Mouse (Mus musculus) midbrain, embryonic 10.5 days (tissue): ENCODE data around the gene Gm37240. TPM values are rescaled to one million over a fixed set of nuclear protein-coding genes. Genes with fewer than 3 reads are reported as not detected.

ENCODE experiments used
- DNase-seq: peaks from one replicate; pipeline ENCODE4 v3.0.0-alpha.2; 2017; ENCODE audit warnings: low spot score
- H3K27ac ChIP-seq: fragments of 300-500 bp; sonication (generic); replicated peaks from 2 replicates; pipeline ENCODE4 v1.5.1; 2016; ENCODE audit warnings: mild to moderate bottlenecking
- H3K27me3 ChIP-seq: fragments of 300-500 bp; sonication (generic); 2 replicates; pipeline ENCODE4 v1.6.1; 2016; ENCODE audit warnings: low read depth, mild to moderate bottlenecking; ENCODE audit not compliant: poor library complexity, severe bottlenecking
- H3K36me3 ChIP-seq: fragments of 300-500 bp; sonication (generic); 2 replicates; pipeline ENCODE4 v1.6.1; 2016; ENCODE audit warnings: mild to moderate bottlenecking, moderate library complexity
- H3K4me1 ChIP-seq: fragments of 300-500 bp; sonication (generic); 2 replicates; pipeline ENCODE4 v1.6.1; 2016
- H3K4me3 ChIP-seq: fragments of 300-500 bp; sonication (generic); 2 replicates; pipeline ENCODE4 v1.5.1; 2016; ENCODE audit warnings: mild to moderate bottlenecking, moderate library complexity
- H3K9me3 ChIP-seq: fragments of 300-500 bp; sonication (generic); replicated peaks from 2 replicates; pipeline ENCODE4 v1.6.1; 2016; ENCODE audit warnings: mild to moderate bottlenecking
- WGBS: fragments of 180-500 bp; shearing (Covaris S2); methylation state at CpG from one replicate; pipeline ENCODE4 v1.1.7; 2016; 5-methylcytosine and 5-hydroxymethylcytosine counted together
- polyA plus RNA-seq: library from polyadenylated mRNA; unstranded; fragments of >200 nt; fragmentation: Nextera tagmentation; extraction: Ambion mirVana; gene quantifications from 2 replicates; pipeline ENCODE4 v1.2.1, GENCODE M21; 2016

Gm37240 gene
- polyA plus RNA-seq, 1 experiment from 2014 or later = 0.44 TPM

- H3K9me3 ChIP-seq = no peaks in the 10 kb centered on the region
- peaks cover 4% of the 10 kb centered on the region; the same call in 1 of the 2 replicates for H3K4me1 ChIP-seq
- H3K4me3 ChIP-seq = no peak overlapping the region
- 94% methylated on average over 5 of the region's 5 CpGs for WGBS
- H3K36me3 ChIP-seq = no peaks in the 10 kb centered on the region
- H3K27me3 ChIP-seq = no peaks in the 10 kb centered on the region
- no peak overlapping the region for H3K27ac ChIP-seq
- no peak for DNase-seq
Measured at GRCm38 (mm10) chr3:85812010-85812409, 75.3 kb downstream of the Gm37240 start.

- Histone ChIP-seq H3K27me3 (no peaks in the 10 kb centered on the region), H3K4me3 (no peak overlapping the region), H3K36me3 (no peaks in the 10 kb centered on the region), H3K27ac (no peak overlapping the region), H3K9me3 (no peaks in the 10 kb centered on the region), H3K4me1 (peaks cover 3% of the 10 kb centered on the region; the same call in 1 of the 2 replicates)
- 86% methylated on average over 1 of the region's 1 CpGs for WGBS
- DNase-seq = no peak
Measured at GRCm38 (mm10) chr3:85793166-85793565, 94.2 kb downstream of the Gm37240 start.

GRCm38 (mm10) chr3:85789748-85790147 is 97.6 kb downstream of the Gm37240 start:
- 80% methylated on average over 4 of the region's 4 CpGs for WGBS
- Histone ChIP-seq H3K9me3 (no peaks in the 10 kb centered on the region), H3K36me3 (no peaks in the 10 kb centered on the region), H3K27ac (no peak overlapping the region), H3K27me3 (no peaks in the 10 kb centered on the region), H3K4me1 (peaks cover 3% of the 10 kb centered on the region; the same call in 1 of the 2 replicates), H3K4me3 (no peak overlapping the region)
- DNase-seq = no peak

GRCm38 (mm10) chr3:85786501-85786900 is 100.8 kb downstream of the Gm37240 start:
- no peak for DNase-seq
- H3K27me3 ChIP-seq = no peaks in the 10 kb centered on the region
- peaks cover 3% of the 10 kb centered on the region; the same call in 1 of the 2 replicates for H3K4me1 ChIP-seq
- WGBS = 85% methylated on average over 8 of the region's 8 CpGs
- no peaks in the 10 kb centered on the region for H3K36me3 ChIP-seq
- H3K4me3 ChIP-seq = no peak overlapping the region
- no peaks in the 10 kb centered on the region for H3K9me3 ChIP-seq
- no peak overlapping the region for H3K27ac ChIP-seq

GRCm38 (mm10) chr3:85780906-85781305 is 106.4 kb downstream of the Gm37240 start:
- Histone ChIP-seq H3K36me3 (no peaks in the 10 kb centered on the region), H3K9me3 (no peaks in the 10 kb centered on the region), H3K4me1 (no peaks in the 10 kb centered on the region; the same call in 1 of the 2 replicates), H3K27me3 (no peaks in the 10 kb centered on the region), H3K27ac (no peak overlapping the region), H3K4me3 (no peak overlapping the region)
- DNase-seq = no peak
- 86% methylated on average over 7 of the region's 7 CpGs for WGBS

GRCm38 (mm10) chr3:85780332-85780731 is 107.0 kb downstream of the Gm37240 start:
- H3K27ac ChIP-seq = no peak overlapping the region
- 82% methylated on average over 2 of the region's 2 CpGs for WGBS

GRCm38 (mm10) chr3:85777841-85778240 is 109.5 kb downstream of the Gm37240 start:
- no peaks in the 10 kb centered on the region; the same call in 1 of the 2 replicates for H3K4me1 ChIP-seq
- H3K4me3 ChIP-seq = no peak overlapping the region
- 79% methylated on average over 2 of the region's 2 CpGs for WGBS
- no peaks in the 10 kb centered on the region for H3K27me3 ChIP-seq
- DNase-seq = no peak
- no peak overlapping the region for H3K27ac ChIP-seq
- H3K36me3 ChIP-seq = no peaks in the 10 kb centered on the region
- H3K9me3 ChIP-seq = no peaks in the 10 kb centered on the region

More at GRCm38 (mm10) chr3:85780332-85780731, 107.0 kb downstream of the Gm37240 start:
- DNase-seq = no peak
- H3K27me3 ChIP-seq = no peaks in the 10 kb centered on the region
- H3K4me3 ChIP-seq = no peak overlapping the region
- H3K4me1 ChIP-seq = no peaks in the 10 kb centered on the region; the same call in 1 of the 2 replicates
- no peaks in the 10 kb centered on the region for H3K36me3 ChIP-seq
- H3K9me3 ChIP-seq = no peaks in the 10 kb centered on the region

- Histone ChIP-seq H3K27ac (no peak overlapping the region), H3K4me3 (no peak overlapping the region), H3K9me3 (no peaks in the 10 kb centered on the region), H3K4me1 (no peaks in the 10 kb centered on the region; the same call in 1 of the 2 replicates), H3K36me3 (no peaks in the 10 kb centered on the region), H3K27me3 (no peaks in the 10 kb centered on the region)
- DNase-seq = no peak
- 86% methylated on average over 4 of the region's 4 CpGs for WGBS
Measured at GRCm38 (mm10) chr3:85777356-85777755, 110.0 kb downstream of the Gm37240 start.

- WGBS = 90% methylated on average over 10 of the region's 10 CpGs
- H3K27me3 ChIP-seq = no peaks in the 10 kb centered on the region
- no peak overlapping the region for H3K27ac ChIP-seq
- H3K36me3 ChIP-seq = no peaks in the 10 kb centered on the region
- no peak overlapping the region for H3K4me3 ChIP-seq
- no peaks in the 10 kb centered on the region; the same call in 1 of the 2 replicates for H3K4me1 ChIP-seq
- H3K9me3 ChIP-seq = no peaks in the 10 kb centered on the region
- no peak for DNase-seq
Measured at GRCm38 (mm10) chr3:85776707-85777106, 110.6 kb downstream of the Gm37240 start.

GRCm38 (mm10) chr3:85776126-85776525 is 111.2 kb downstream of the Gm37240 start:
- DNase-seq = no peak
- Histone ChIP-seq H3K4me3 (no peak overlapping the region), H3K36me3 (no peaks in the 10 kb centered on the region), H3K27me3 (no peaks in the 10 kb centered on the region), H3K27ac (no peak overlapping the region), H3K4me1 (no peaks in the 10 kb centered on the region; the same call in 1 of the 2 replicates), H3K9me3 (no peaks in the 10 kb centered on the region)
- 91% methylated on average over 6 of the region's 6 CpGs for WGBS

GRCm38 (mm10) chr3:85773886-85774285 is 113.4 kb downstream of the Gm37240 start:
- WGBS = 81% methylated on average over 4 of the region's 4 CpGs
- Histone ChIP-seq H3K36me3 (no peaks in the 10 kb centered on the region), H3K9me3 (no peaks in the 10 kb centered on the region), H3K27ac (no peak overlapping the region), H3K27me3 (no peaks in the 10 kb centered on the region), H3K4me1 (no peaks in the 10 kb centered on the region), H3K4me3 (no peak overlapping the region)
- no peak for DNase-seq

GRCm38 (mm10) chr3:85773425-85773824 is 113.9 kb downstream of the Gm37240 start:
- no peak for DNase-seq
- H3K36me3 ChIP-seq = no peaks in the 10 kb centered on the region
- no peaks in the 10 kb centered on the region for H3K9me3 ChIP-seq
- H3K4me3 ChIP-seq = no peak overlapping the region
- H3K4me1 ChIP-seq = no peaks in the 10 kb centered on the region
- no peaks in the 10 kb centered on the region for H3K27me3 ChIP-seq
- 40% methylated on average over 3 of the region's 3 CpGs for WGBS
- H3K27ac ChIP-seq = no peak overlapping the region

GRCm38 (mm10) chr3:85764937-85765337 is 122.4 kb downstream of the Gm37240 start:
- Histone ChIP-seq H3K36me3 (no peaks in the 10 kb centered on the region), H3K27me3 (no peaks in the 10 kb centered on the region), H3K4me1 (peaks cover 9% of the 10 kb centered on the region), H3K9me3 (no peaks in the 10 kb centered on the region), H3K27ac (no peak overlapping the region), H3K4me3 (no peak overlapping the region)
- 52% methylated on average over 7 of the region's 7 CpGs for WGBS
- DNase-seq = no peak
